Mouse (Mus musculus): ENCODE measurements around the gene Ccdc162.

- TF ChIP-seq CHD2 (IDR thresholded peaks at IDR 0.05; ENCODE audit: low read depth, low read length) (no peak), MAFK (IDR thresholded peaks at IDR 0.05; ENCODE audit: insufficient read depth, low read depth, low read length) (no peak), HCFC1 (IDR thresholded peaks at IDR 0.05; ENCODE audit: borderline replicate concordance, insufficient read depth, low read length) (no peak)
These were observed at the start of gene Ccdc162 for GRCm38 (mm10) chr10:41716029-41716897.

Measured in ES-E14 (cell line).